Mouse (Mus musculus) thymus, adult 2 months (tissue): Measurements from ENCODE around the gene Rbpms2.

Experiments
- CTCF ChIP-seq: fragments of 200-500 bp; IDR thresholded peaks from 2 replicates; pipeline ENCODE4 v1.5.1; 2012; ENCODE audit warnings: mild to moderate bottlenecking, control low read depth, low read length, moderate library complexity, borderline replicate concordance; ENCODE audit not compliant: control insufficient read depth, poor library complexity, insufficient read depth; ENCODE audit errors: extremely low read depth
- POLR2A ChIP-seq: fragments of 200-500 bp; IDR thresholded peaks from 2 replicates; pipeline ENCODE4 v1.6.1; 2012; ENCODE audit warnings: mild to moderate bottlenecking, low read length, control low read depth, moderate library complexity; ENCODE audit not compliant: control insufficient read depth, poor library complexity, insufficient read depth; ENCODE audit errors: extremely low read depth

GRCm38 (mm10) chr9:65649997-65650396 is 20.5 kb downstream of the Rbpms2 start:
- TF ChIP-seq CTCF (no peak), POLR2A (no peak)
